Mouse (Mus musculus) lung, postnatal 0 days (tissue): Measurements from ENCODE around the gene Abat. TPM values are rescaled to one million over a fixed set of nuclear protein-coding genes. Genes with fewer than 3 reads are reported as not detected.
A peak's percentile ranks its signal among the peaks of the same experiment; 100 is the strongest.
"Not testable (repeated sequence)": the region's sequence is repeated elsewhere in the genome, so short reads cannot be mapped to it uniquely, and the experiment has no call there.

ENCODE experiments used
- ATAC-seq: fragments of 200-750 bp; cut with Nextera tagmentation; 2 replicates; pipeline ENCODE4 v1.8.0; 2017; ENCODE audit warnings: moderate library complexity
- DNase-seq: peaks from one replicate; pipeline ENCODE4 v3.0.0-alpha.2; 2016; ENCODE audit warnings: low spot score
- H3K27ac ChIP-seq: fragments of 300-500 bp; sonication (generic); 2 replicates; pipeline ENCODE4 v1.5.1; 2014; ENCODE audit warnings: antibody characterized with exemption, mild to moderate bottlenecking, low read length, mixed read lengths
- H3K27me3 ChIP-seq: fragments of 300-500 bp; sonication (generic); replicated peaks from 2 replicates; pipeline ENCODE4 v1.6.1; 2014; ENCODE audit warnings: low read length, mixed read lengths; ENCODE audit not compliant: insufficient read depth
- H3K36me3 ChIP-seq: fragments of 300-500 bp; sonication (generic); 2 replicates; pipeline ENCODE4 v1.6.1; 2014; ENCODE audit warnings: low read length, mixed read lengths; ENCODE audit not compliant: insufficient read depth
- H3K4me1 ChIP-seq: fragments of 300-500 bp; sonication (generic); 2 replicates; pipeline ENCODE4 v1.6.1; 2014; ENCODE audit warnings: antibody characterized with exemption, low read depth, low read length, mixed read lengths; ENCODE audit not compliant: insufficient read depth
- H3K4me2 ChIP-seq: fragments of 300-500 bp; sonication (generic); replicated peaks from 2 replicates; pipeline ENCODE4 v1.6.1; 2014; ENCODE audit warnings: low read depth, mild to moderate bottlenecking, low read length, moderate library complexity, mixed read lengths
- H3K4me3 ChIP-seq: fragments of 300-500 bp; sonication (generic); 2 replicates; pipeline ENCODE4 v1.5.1; 2014; ENCODE audit warnings: low read depth, low read length
- H3K9ac ChIP-seq: fragments of 300-500 bp; sonication (generic); replicated peaks from 2 replicates; pipeline ENCODE4 v1.6.1; 2014; ENCODE audit warnings: low read depth, mild to moderate bottlenecking
- H3K9me3 ChIP-seq: fragments of 300-500 bp; sonication (generic); 2 replicates; pipeline ENCODE4 v1.6.1; 2016; ENCODE audit warnings: low read length, mixed read lengths
- CTCF ChIP-seq: IDR thresholded peaks from 2 replicates; pipeline ENCODE4 v1.5.1; 2016; ENCODE audit warnings: antibody characterized with exemption, mild to moderate bottlenecking
- EP300 ChIP-seq: IDR thresholded peaks from 2 replicates; pipeline ENCODE4 v1.6.1; 2016; ENCODE audit warnings: antibody characterized with exemption, mild to moderate bottlenecking, control low read depth
- WGBS: fragments of 180-500 bp; shearing (Covaris S2); extraction: QIAGEN DNeasy Blood & Tissue Kit; methylation state at CpG from one replicate; pipeline ENCODE4 v1.1.7; 2014; 5-methylcytosine and 5-hydroxymethylcytosine counted together
- polyA plus RNA-seq: library from polyadenylated mRNA; unstranded; fragments of >200 nt; fragmentation: Nextera tagmentation; extraction: Ambion mirVana; gene quantifications from 2 replicates; pipeline ENCODE4 v1.2.1, GENCODE M21; 2015

The Abat gene
- polyA plus RNA-seq, 1 experiment from 2014 or later = 4.2 TPM

GRCm38 (mm10) chr16:8535411-8535810, 22.2 kb downstream of the Abat start:
- Histone ChIP-seq H3K27me3 (no peaks in the 10 kb centered on the region), H3K36me3 (no peaks in the 10 kb centered on the region), H3K4me1 (no peaks in the 10 kb centered on the region), H3K9ac (no peak overlapping the region), H3K4me3 (no peak overlapping the region), H3K4me2 (no peak overlapping the region), H3K9me3 (no peaks in the 10 kb centered on the region), H3K27ac (no peak overlapping the region)
- no peak for DNase-seq
- 83% methylated on average over 6 of the region's 6 CpGs for WGBS
- ATAC-seq = no peak
- TF ChIP-seq EP300 (no peak), CTCF (no peak)

GRCm38 (mm10) chr16:8539150-8539865, 26.1 kb downstream of the Abat start:
- no peak overlapping the region for H3K4me2 ChIP-seq
- H3K4me3 ChIP-seq = no peak overlapping the region
- no peak overlapping the region for H3K27ac ChIP-seq
- TF ChIP-seq CTCF = no peak
- no peak for TF ChIP-seq EP300
- H3K36me3 ChIP-seq = no peaks in the 10 kb centered on the region
- 55% methylated on average over 9 of the region's 9 CpGs for WGBS
- ATAC-seq (no peak), DNase-seq (no peak)
- no peaks in the 10 kb centered on the region for H3K4me1 ChIP-seq
- H3K27me3 ChIP-seq = no peaks in the 10 kb centered on the region
- H3K9ac ChIP-seq = no peak overlapping the region
- no peaks in the 10 kb centered on the region for H3K9me3 ChIP-seq

- Histone ChIP-seq H3K9ac (no peak overlapping the region), H3K36me3 (no peaks in the 10 kb centered on the region), H3K27ac (no peak overlapping the region), H3K9me3 (no peaks in the 10 kb centered on the region), H3K4me3 (no peak overlapping the region), H3K4me1 (no peaks in the 10 kb centered on the region), H3K27me3 (no peaks in the 10 kb centered on the region), H3K4me2 (no peak overlapping the region)
- ATAC-seq (peak; percentile 37), DNase-seq (peak; percentile 34)
- 37% methylated on average over 3 of the region's 3 CpGs for WGBS
- TF ChIP-seq CTCF = no peak
- TF ChIP-seq EP300 = no peak
These were observed 27.7 kb downstream of the Abat start for GRCm38 (mm10) chr16:8540859-8541314.

GRCm38 (mm10) chr16:8547836-8548235, 34.6 kb downstream of the Abat start:
- no peaks in the 10 kb centered on the region for H3K36me3 ChIP-seq
- DNase-seq (no peak), ATAC-seq (no peak)
- H3K9ac ChIP-seq = no peak overlapping the region
- H3K27me3 ChIP-seq = no peaks in the 10 kb centered on the region
- WGBS = 84% methylated on average over 2 of the region's 2 CpGs
- TF ChIP-seq CTCF (no peak), EP300 (no peak)
- no peak overlapping the region for H3K4me3 ChIP-seq
- H3K9me3 ChIP-seq = no peaks in the 10 kb centered on the region
- no peak overlapping the region for H3K4me2 ChIP-seq
- no peaks in the 10 kb centered on the region for H3K4me1 ChIP-seq
- H3K27ac ChIP-seq = no peak overlapping the region

- Histone ChIP-seq H3K4me2 (no peak overlapping the region), H3K4me3 (no peak overlapping the region), H3K4me1 (no peaks in the 10 kb centered on the region), H3K27ac (no peak overlapping the region), H3K9ac (no peak overlapping the region), H3K27me3 (no peaks in the 10 kb centered on the region), H3K9me3 (no peaks in the 10 kb centered on the region), H3K36me3 (no peaks in the 10 kb centered on the region)
- DNase-seq (no peak), ATAC-seq (no peak)
- WGBS = 56% methylated on average over 9 of the region's 9 CpGs
- no peak for TF ChIP-seq EP300
- no peak for TF ChIP-seq CTCF
These were observed 36.3 kb downstream of the Abat start for GRCm38 (mm10) chr16:8549506-8549905.

GRCm38 (mm10) chr16:8554351-8554750, 41.1 kb downstream of the Abat start:
- H3K9ac ChIP-seq = no peak overlapping the region
- H3K36me3 ChIP-seq = no peaks in the 10 kb centered on the region
- H3K4me2 ChIP-seq = no peak overlapping the region
- H3K9me3 ChIP-seq = no peaks in the 10 kb centered on the region; the same call in 1 of the 2 replicates
- no peak for TF ChIP-seq EP300
- no peak for TF ChIP-seq CTCF
- DNase-seq (no peak), ATAC-seq (no peak)
- H3K27me3 ChIP-seq = no peaks in the 10 kb centered on the region
- H3K27ac ChIP-seq = no peak overlapping the region
- H3K4me1 ChIP-seq = no peaks in the 10 kb centered on the region
- 79% methylated on average over 3 of the region's 3 CpGs for WGBS
- no peak overlapping the region for H3K4me3 ChIP-seq

- not testable (repeated sequence) for H3K36me3 ChIP-seq, ATAC-seq, H3K4me2 ChIP-seq, DNase-seq, H3K9me3 ChIP-seq, H3K27me3 ChIP-seq, H3K9ac ChIP-seq, H3K4me1 ChIP-seq, H3K4me3 ChIP-seq, H3K27ac ChIP-seq
- 97% methylated on average over 2 of the region's 2 CpGs for WGBS
These were observed 41.5 kb downstream of the Abat start for GRCm38 (mm10) chr16:8554751-8555150.

- ATAC-seq, H3K4me2 ChIP-seq, H3K27ac ChIP-seq, DNase-seq, H3K27me3 ChIP-seq, H3K4me1 ChIP-seq, H3K4me3 ChIP-seq, H3K36me3 ChIP-seq, H3K9ac ChIP-seq, H3K9me3 ChIP-seq: not testable (repeated sequence)
- 75% methylated on average over 3 of the region's 3 CpGs for WGBS
These were observed 42.1 kb downstream of the Abat start for GRCm38 (mm10) chr16:8555371-8555770.
